Mouse (Mus musculus) left cerebral cortex, adult 18-20 months (tissue): ENCODE measurements around the gene Olfr24. TPM values are rescaled to one million over a fixed set of nuclear protein-coding genes. Genes with fewer than 3 reads are reported as not detected.
A peak's percentile ranks its signal among the peaks of the same experiment; 100 is the strongest.
"Not testable (repeated sequence)": the region's sequence is repeated elsewhere in the genome, so short reads cannot be mapped to it uniquely, and the experiment has no call there.

Experiments
- DNase-seq, 2 experiments: peaks; one replicate each; pipeline ENCODE4 v3.0.0; 2021 to 2022; ENCODE audit warnings: low spot score in 2 of 2, mixed read lengths in 1 of 2
- long read RNA-seq, 2 experiments: library from polyadenylated mRNA; stranded (forward); transcript quantifications; one replicate each; pipeline ENCODE4 v2.0.0; 2021
- total RNA-seq, 2 experiments: library from RNA; stranded (reverse); gene quantifications; 2 replicates each; pipeline ENCODE4 v1.2.3; 2021

Olfr24 gene
- total RNA-seq, result not detected
- long read RNA-seq, experiment 1, result 0 reads
- long read RNA-seq, experiment 2, result 0 reads

- no peak for DNase-seq
These were observed at the start of gene Olfr24 for GRCm38 (mm10) chr9:18763896-18764295. Gene Olfr24 (minus strand): TSS chr9:18763996.

GRCm38 (mm10) chr9:18785316-18785715 is 21.5 kb upstream of the Olfr24 start:
- no peak for DNase-seq

- peak; percentile 27 to 42 for DNase-seq
These were observed 15.7 kb upstream of the Olfr24 start for GRCm38 (mm10) chr9:18779476-18779875.

- no peak for DNase-seq
These were observed 15.2 kb upstream of the Olfr24 start for GRCm38 (mm10) chr9:18778981-18779380.

- no peak for DNase-seq
These were observed 8.2 kb downstream of the Olfr24 start for GRCm38 (mm10) chr9:18755595-18755994.

- peak; percentile 1 to 13 for DNase-seq
These were observed 19.2 kb downstream of the Olfr24 start for GRCm38 (mm10) chr9:18744639-18745038.

GRCm38 (mm10) chr9:18734177-18734576 is 29.6 kb downstream of the Olfr24 start:
- DNase-seq, result not testable (repeated sequence)

- DNase-seq, result no peak
These were observed 41.1 kb downstream of the Olfr24 start for GRCm38 (mm10) chr9:18722712-18723099.

GRCm38 (mm10) chr9:18721931-18722711 is 41.7 kb downstream of the Olfr24 start:
- no peak for DNase-seq

GRCm38 (mm10) chr9:18721011-18721410 is 42.8 kb downstream of the Olfr24 start:
- no peak for DNase-seq

- DNase-seq, result no peak
These were observed 58.2 kb downstream of the Olfr24 start for GRCm38 (mm10) chr9:18705628-18706027.

Other genes with a start within 250 kb of the Olfr24 start
- gene Muc16, start 89.5 kb downstream of the Olfr24 start, total RNA-seq, result not detected
- not detected for gene Olfr828, start 55.5 kb upstream of the Olfr24 start, total RNA-seq
- not detected for gene Olfr829, start 90.9 kb upstream of the Olfr24 start, total RNA-seq
- not detected for gene Olfr830, start 110.7 kb upstream of the Olfr24 start, total RNA-seq
- not detected for gene Olfr832, start 173.1 kb upstream of the Olfr24 start, total RNA-seq
- gene Olfr834, start 224.0 kb upstream of the Olfr24 start, total RNA-seq, result not detected